Mouse (Mus musculus) stomach, postnatal 0 days (tissue): ENCODE results near the gene Cdca3.
A peak's percentile ranks its signal among the peaks of the same experiment; 100 is the strongest.

ENCODE experiments used
- CTCF ChIP-seq: IDR thresholded peaks from 2 replicates; pipeline ENCODE4 v1.5.1; 2016; ENCODE audit warnings: antibody characterized with exemption, low read depth, mild to moderate bottlenecking, moderate library complexity
- EP300 ChIP-seq: optimal IDR thresholded peaks from 2 replicates; pipeline ENCODE3; 2016; ENCODE audit warnings: antibody characterized with exemption

- TF ChIP-seq CTCF, result peak; percentile 52
- no peak for TF ChIP-seq EP300
These were observed 7.1 kb downstream of the Cdca3 start for GRCm38 (mm10) chr6:124836411-124836810.
